Mouse (Mus musculus) heart, adult 2 months (tissue): ENCODE measurements around the gene Tbc1d16.
"Not testable (repeated sequence)": the region's sequence is repeated elsewhere in the genome, so short reads cannot be mapped to it uniquely, and the experiment has no call there.

Experiments used
- CTCF ChIP-seq: fragments of 200-600 bp; IDR thresholded peaks from 2 replicates; pipeline ENCODE4 v1.8.1; 2022; ENCODE audit warnings: antibody characterized with exemption, mild to moderate bottlenecking, moderate library complexity
- EP300 ChIP-seq: fragments of 200-500 bp; IDR thresholded peaks from 2 replicates; pipeline ENCODE4 v1.6.1; 2011; ENCODE audit warnings: low read depth, low read length, control low read depth; ENCODE audit not compliant: insufficient read depth
- POLR2A ChIP-seq: fragments of 200-500 bp; IDR thresholded peaks from 2 replicates; pipeline ENCODE4 v1.6.1; 2011; ENCODE audit warnings: mild to moderate bottlenecking, low read depth, low read length, control low read depth; ENCODE audit not compliant: insufficient read depth

GRCm38 (mm10) chr11:119245543-119245942, 17.2 kb upstream of the Tbc1d16 start:
- not testable (repeated sequence) for TF ChIP-seq POLR2A, CTCF, EP300
